Mouse (Mus musculus) MEL (cell line): ENCODE data around the gene Dydc1. TPM values are rescaled to one million over a fixed set of nuclear protein-coding genes. Genes with fewer than 3 reads are reported as not detected.

ENCODE experiments used
- DNase-seq: peaks from one replicate; pipeline ENCODE4 v3.0.0; 2011; ENCODE audit warnings: low read depth, low spot score
- H3K27ac ChIP-seq: 2 replicates; pipeline ENCODE4 v1.5.1; 2012; ENCODE audit warnings: low read depth, mild to moderate bottlenecking, control low read depth, low read length, moderate library complexity; ENCODE audit not compliant: control insufficient read depth
- H3K27me3 ChIP-seq, 2 experiments: fragments of 150-350 bp in 1 of 2; sonication (generic) in 1 of 2; 2 replicates each; pipeline ENCODE4 v1.6.1; 2012; ENCODE audit warnings: low read length in 2 of 2, mild to moderate bottlenecking in 2 of 2, improper control_type of control experiment in 1 of 2, moderate library complexity in 1 of 2; ENCODE audit not compliant: insufficient read depth in 2 of 2, control insufficient read depth in 1 of 2
- H3K36me3 ChIP-seq, 2 experiments: 2 replicates each; pipeline ENCODE4 v1.6.1; 2012 to 2014; ENCODE audit warnings: low read length in 2 of 2, improper control_type of control experiment in 1 of 2, inconsistent platforms in 1 of 2, mild to moderate bottlenecking in 1 of 2; ENCODE audit not compliant: insufficient read depth in 2 of 2, control insufficient read depth in 1 of 2
- H3K4me1 ChIP-seq, 2 experiments: fragments of 150-350 bp in 1 of 2; sonication (generic) in 1 of 2; 2 replicates each; pipeline ENCODE4 v1.6.1; 2012; ENCODE audit warnings: low read length in 2 of 2, improper control_type of control experiment in 1 of 2, mild to moderate bottlenecking in 1 of 2; ENCODE audit not compliant: insufficient read depth in 2 of 2, control insufficient read depth in 1 of 2
- H3K4me3 ChIP-seq, 2 experiments: fragments of 150-350 bp in 1 of 2; sonication (generic) in 1 of 2; 2 replicates each; pipeline ENCODE4 v1.5.1; 2012; ENCODE audit warnings: low read depth in 2 of 2, low read length in 2 of 2, mild to moderate bottlenecking in 2 of 2, moderate library complexity in 2 of 2, control low read depth in 1 of 2, improper control_type of control experiment in 1 of 2; ENCODE audit not compliant: control insufficient read depth in 1 of 2, insufficient read depth in 1 of 2
- H3K79me2 ChIP-seq: 2 replicates; pipeline ENCODE4 v1.6.1; 2012; ENCODE audit warnings: mild to moderate bottlenecking, low read length, moderate library complexity; ENCODE audit not compliant: control insufficient read depth, poor library complexity, insufficient read depth
- H3K9ac ChIP-seq: 2 replicates; pipeline ENCODE4 v1.6.1; 2012; ENCODE audit warnings: low read depth, mild to moderate bottlenecking, control low read depth, low read length, moderate library complexity; ENCODE audit not compliant: control insufficient read depth, poor library complexity, severe bottlenecking
- H3K9me3 ChIP-seq: fragments of 150-350 bp; sonication (generic); replicated peaks from 2 replicates; pipeline ENCODE4 v1.6.1; 2012; ENCODE audit warnings: mild to moderate bottlenecking, low read length, improper control_type of control experiment, moderate library complexity; ENCODE audit not compliant: insufficient read depth
- CHD1 ChIP-seq: IDR thresholded peaks from 2 replicates; pipeline ENCODE4 v1.6.1; 2012; ENCODE audit warnings: low read depth, mild to moderate bottlenecking, inconsistent platforms, low read length, improper control_type of control experiment
- CHD2 ChIP-seq: IDR thresholded peaks from 2 replicates; pipeline ENCODE4 v1.6.1; 2011; ENCODE audit warnings: low read length, improper control_type of control experiment
- CTCF ChIP-seq, 3 experiments: IDR thresholded peaks in 2 of 3; conservative IDR thresholded peaks in 1 of 3; 2 replicates each; pipeline ENCODE4 v1.5.1; 2011 to 2012; ENCODE audit warnings: low read length in 3 of 3, low read depth in 2 of 3, mild to moderate bottlenecking in 2 of 3, improper control_type of control experiment in 1 of 3, inconsistent platforms in 1 of 3, mixed read lengths in 1 of 3, moderate library complexity in 1 of 3; ENCODE audit not compliant: control insufficient read depth in 1 of 3, insufficient read depth in 1 of 3, poor library complexity in 1 of 3, severe bottlenecking in 1 of 3
- ELF1 ChIP-seq: IDR thresholded peaks from 2 replicates; pipeline ENCODE4 v1.6.1; 2014; ENCODE audit warnings: low read depth, mild to moderate bottlenecking, inconsistent platforms, low read length, improper control_type of control experiment, moderate library complexity
- ETS1 ChIP-seq: IDR thresholded peaks from 2 replicates; pipeline ENCODE4 v1.6.1; 2012; ENCODE audit warnings: low read depth, mild to moderate bottlenecking, inconsistent platforms, low read length, improper control_type of control experiment, moderate library complexity
- HCFC1 ChIP-seq: IDR thresholded peaks from 2 replicates; pipeline ENCODE4 v1.6.1; 2012; ENCODE audit warnings: low read depth, mild to moderate bottlenecking, inconsistent platforms, low read length, improper control_type of control experiment, moderate library complexity
- MAX ChIP-seq: IDR thresholded peaks from 2 replicates; pipeline ENCODE4 v1.6.1; 2011; ENCODE audit warnings: low read length, improper control_type of control experiment
- MXI1 ChIP-seq: IDR thresholded peaks from 2 replicates; pipeline ENCODE4 v1.6.1; 2011; ENCODE audit warnings: mild to moderate bottlenecking, low read depth, low read length, improper control_type of control experiment
- MYB ChIP-seq: IDR thresholded peaks from 2 replicates; pipeline ENCODE4 v1.6.1; 2011; ENCODE audit warnings: mild to moderate bottlenecking, low read depth, low read length, improper control_type of control experiment
- NELFE ChIP-seq: IDR thresholded peaks from 2 replicates; pipeline ENCODE4 v1.6.1; 2011; ENCODE audit warnings: low read depth, low read length, improper control_type of control experiment
- POLR2A ChIP-seq, 2 experiments: IDR thresholded peaks; 2 replicates each; pipeline ENCODE4 v1.6.1; 2011 to 2012; ENCODE audit warnings: low read length in 2 of 2, mild to moderate bottlenecking in 2 of 2, control low read depth in 1 of 2, improper control_type of control experiment in 1 of 2, low read depth in 1 of 2, moderate library complexity in 1 of 2; ENCODE audit not compliant: control insufficient read depth in 1 of 2, insufficient read depth in 1 of 2, poor library complexity in 1 of 2
- RAD21 ChIP-seq: IDR thresholded peaks from 2 replicates; pipeline ENCODE4 v1.6.1; 2011; ENCODE audit warnings: mild to moderate bottlenecking, low read depth, low read length, improper control_type of control experiment
- RCOR1 ChIP-seq: IDR thresholded peaks from 2 replicates; pipeline ENCODE4 v1.6.1; 2012; ENCODE audit warnings: low read depth, mild to moderate bottlenecking, inconsistent platforms, low read length, improper control_type of control experiment
- SMC3 ChIP-seq: IDR thresholded peaks from 2 replicates; pipeline ENCODE4 v1.6.1; 2011; ENCODE audit warnings: low read depth, low read length, improper control_type of control experiment
- TBP ChIP-seq: IDR thresholded peaks from 2 replicates; pipeline ENCODE4 v1.8.0; 2011; ENCODE audit warnings: low read depth, low read length, improper control_type of control experiment
- TCF12 ChIP-seq: IDR thresholded peaks from 2 replicates; pipeline ENCODE4 v1.6.1; 2014; ENCODE audit warnings: low read depth, mild to moderate bottlenecking, inconsistent platforms, low read length, improper control_type of control experiment, moderate library complexity
- UBTF ChIP-seq: IDR thresholded peaks from 2 replicates; pipeline ENCODE4 v1.6.1; 2012; ENCODE audit warnings: low read depth, mild to moderate bottlenecking, inconsistent platforms, low read length, improper control_type of control experiment, moderate library complexity, borderline replicate concordance; ENCODE audit not compliant: insufficient read depth
- USF1 ChIP-seq: IDR thresholded peaks from 2 replicates; pipeline ENCODE4 v1.6.1; 2014; ENCODE audit warnings: low read depth, mild to moderate bottlenecking, inconsistent platforms, low read length, improper control_type of control experiment, moderate library complexity
- polyA plus RNA-seq, 2 experiments: library from polyadenylated mRNA; stranded (reverse) in 1 of 2; unstranded in 1 of 2; fragments of >175 nt in 1 of 2; fragments of >200 nt in 1 of 2; gene quantifications; 2 replicates each; pipeline versions ENCODE4 v1.2.1 to v1.2.4; 2012; ENCODE audit warnings: low replicate concordance in 2 of 2, low read depth in 1 of 2; ENCODE audit not compliant: insufficient read length in 2 of 2, insufficient read depth in 1 of 2, missing spikeins in 1 of 2
- total RNA-seq: library from RNA; depleted of rRNA; stranded (reverse); fragments of 300-350 nt; gene quantifications from 2 replicates; pipeline ENCODE4 v1.2.3, GENCODE M21; 2012

Dydc1 gene
- total and polyA plus RNA-seq, 3 experiments = not detected

GRCm38 (mm10) chr14:41082408-41082807 lies 9.7 kb downstream of the Dydc1 start:
- Histone ChIP-seq H3K79me2 (no peaks in the 10 kb centered on the region), H3K4me1 (no peaks in the 10 kb centered on the region), H3K9me3 (no peaks in the 10 kb centered on the region), H3K9ac (no peak overlapping the region), H3K4me3 (no peak overlapping the region), H3K27ac (no peak overlapping the region), H3K27me3 (peaks cover 0 to 2% of the 10 kb centered on the region in 2 experiments; a peak in 3 of 4 replicates), H3K36me3 (no peaks in the 10 kb centered on the region)
- TF ChIP-seq TCF12 (no peak), UBTF (no peak), POLR2A (IDR thresholded peaks at IDR 0.05; ENCODE audit: control insufficient read depth in 1 of 2, insufficient read depth in 1 of 2, low read depth in 1 of 2, low read length in 2 of 2, poor library complexity in 1 of 2) (no peak), ELF1 (no peak), HCFC1 (no peak), MYB (no peak), RCOR1 (no peak), MAX (no peak), ETS1 (no peak), MXI1 (no peak), TBP (no peak), CHD1 (no peak), USF1 (no peak), CHD2 (no peak), RAD21 (no peak)
- no peak for DNase-seq

- Histone ChIP-seq H3K36me3 (no peaks in the 10 kb centered on the region), H3K79me2 (no peaks in the 10 kb centered on the region), H3K9me3 (no peaks in the 10 kb centered on the region), H3K27ac (no peak overlapping the region), H3K4me1 (no peaks in the 10 kb centered on the region), H3K9ac (no peak overlapping the region), H3K4me3 (no peak overlapping the region), H3K27me3 (no peaks in the 10 kb centered on the region; a peak in 1 of 4 replicates)
- no peak for TF ChIP-seq TBP
- peak; percentile 14 for TF ChIP-seq RAD21
- no peak for TF ChIP-seq NELFE
- TF ChIP-seq HCFC1 = no peak
- TF ChIP-seq MYB = no peak
- TF ChIP-seq SMC3 = peak; percentile 29; the same call in 1 of the 2 replicates
- peak; percentile 58 to 66 (median 60) for TF ChIP-seq CTCF (IDR thresholded peaks at IDR 0.05 in 2 of 3, conservative IDR thresholded peaks at IDR 0.05 in 1 of 3; ENCODE audit: control insufficient read depth in 1 of 3, insufficient read depth in 1 of 3, low read depth in 2 of 3, low read length in 3 of 3, poor library complexity in 1 of 3, severe bottlenecking in 1 of 3)
- peak; percentile 50 for DNase-seq
Observed at GRCm38 (mm10) chr14:41087509-41087908, 14.8 kb downstream of the Dydc1 start.
